Mouse (Mus musculus) bone marrow macrophage, adult 2 months (primary cell): ENCODE measurements around the gene Fgf4.

Source experiments
- CTCF ChIP-seq: IDR thresholded peaks from 2 replicates; pipeline ENCODE4 v1.5.1; 2012; ENCODE audit warnings: low read depth, mild to moderate bottlenecking, low read length, moderate library complexity
- POLR2A ChIP-seq: IDR thresholded peaks from 2 replicates; pipeline ENCODE4 v1.6.1; 2012; ENCODE audit warnings: mild to moderate bottlenecking, low read depth, low read length, borderline replicate concordance

DNA sequence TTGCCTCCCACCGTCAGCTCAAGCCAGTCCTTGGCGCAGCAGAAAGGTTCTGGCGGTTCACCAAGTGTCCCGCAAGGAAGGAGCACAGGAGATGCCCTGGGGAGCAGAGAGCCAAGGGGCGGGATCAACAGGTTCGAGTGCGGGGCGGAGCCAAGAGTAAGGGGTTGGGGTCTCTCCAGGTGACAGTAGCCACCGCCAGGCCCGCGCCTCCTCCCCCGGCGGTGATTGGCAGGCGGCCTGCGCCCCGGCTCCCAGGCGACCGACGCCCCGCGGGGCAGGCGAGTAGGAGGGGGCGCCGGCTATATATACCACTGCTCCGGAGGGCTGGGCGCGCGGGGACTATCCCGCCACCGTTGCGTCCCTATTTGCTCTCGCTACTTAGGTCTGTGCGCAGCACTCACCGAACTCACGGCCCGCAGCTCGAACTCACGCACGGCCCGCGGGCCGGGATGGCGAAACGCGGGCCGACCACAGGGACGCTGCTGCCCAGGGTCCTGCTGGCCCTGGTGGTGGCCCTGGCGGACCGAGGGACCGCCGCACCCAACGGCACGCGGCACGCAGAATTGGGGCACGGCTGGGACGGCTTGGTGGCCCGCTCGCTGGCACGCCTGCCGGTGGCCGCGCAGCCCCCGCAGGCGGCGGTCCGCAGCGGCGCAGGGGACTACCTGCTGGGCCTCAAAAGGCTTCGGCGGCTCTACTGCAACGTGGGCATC lies 14.0 kb downstream of the Fgf4 start:
- TF ChIP-seq POLR2A (no peak), CTCF (no peak)
